Mouse (Mus musculus) testis, postnatal 10 days (tissue): Measurements from ENCODE around the gene Prelp.

Experiments used
- DNase-seq: peaks from one replicate; pipeline ENCODE4 v3.0.0; 2021; ENCODE audit warnings: low spot score

Prelp gene

DNA sequence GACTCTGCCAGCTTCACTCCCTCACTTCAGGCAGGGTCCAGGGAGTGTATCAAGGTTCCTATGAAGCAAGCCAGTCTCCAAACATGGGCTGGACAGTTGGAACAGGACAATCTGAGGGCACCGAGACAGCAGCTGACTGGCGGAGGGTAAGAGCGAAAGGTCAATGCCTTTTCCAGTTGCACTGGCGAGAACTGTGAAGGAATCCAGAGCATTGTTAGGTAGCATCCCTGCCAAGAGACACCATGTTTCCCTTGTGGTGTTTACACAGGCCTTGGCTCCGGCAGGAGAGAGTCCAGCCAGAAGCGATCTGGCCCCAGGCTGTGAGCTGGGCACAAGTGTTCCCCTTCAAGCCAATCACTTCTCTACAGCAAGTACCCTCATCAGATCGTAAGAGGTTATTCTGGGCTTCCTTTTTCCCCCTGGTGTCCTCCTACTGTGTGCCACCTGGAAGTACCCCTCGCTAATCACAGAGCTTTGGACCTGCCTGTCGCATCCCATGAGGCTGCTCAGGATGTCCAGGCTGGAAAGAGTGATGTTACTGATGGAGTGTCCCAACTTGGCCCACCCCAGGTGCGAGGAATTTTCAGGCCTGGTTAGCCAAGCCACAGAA, 13.2 kb upstream of the Prelp start:
- no peak for DNase-seq

DNA sequence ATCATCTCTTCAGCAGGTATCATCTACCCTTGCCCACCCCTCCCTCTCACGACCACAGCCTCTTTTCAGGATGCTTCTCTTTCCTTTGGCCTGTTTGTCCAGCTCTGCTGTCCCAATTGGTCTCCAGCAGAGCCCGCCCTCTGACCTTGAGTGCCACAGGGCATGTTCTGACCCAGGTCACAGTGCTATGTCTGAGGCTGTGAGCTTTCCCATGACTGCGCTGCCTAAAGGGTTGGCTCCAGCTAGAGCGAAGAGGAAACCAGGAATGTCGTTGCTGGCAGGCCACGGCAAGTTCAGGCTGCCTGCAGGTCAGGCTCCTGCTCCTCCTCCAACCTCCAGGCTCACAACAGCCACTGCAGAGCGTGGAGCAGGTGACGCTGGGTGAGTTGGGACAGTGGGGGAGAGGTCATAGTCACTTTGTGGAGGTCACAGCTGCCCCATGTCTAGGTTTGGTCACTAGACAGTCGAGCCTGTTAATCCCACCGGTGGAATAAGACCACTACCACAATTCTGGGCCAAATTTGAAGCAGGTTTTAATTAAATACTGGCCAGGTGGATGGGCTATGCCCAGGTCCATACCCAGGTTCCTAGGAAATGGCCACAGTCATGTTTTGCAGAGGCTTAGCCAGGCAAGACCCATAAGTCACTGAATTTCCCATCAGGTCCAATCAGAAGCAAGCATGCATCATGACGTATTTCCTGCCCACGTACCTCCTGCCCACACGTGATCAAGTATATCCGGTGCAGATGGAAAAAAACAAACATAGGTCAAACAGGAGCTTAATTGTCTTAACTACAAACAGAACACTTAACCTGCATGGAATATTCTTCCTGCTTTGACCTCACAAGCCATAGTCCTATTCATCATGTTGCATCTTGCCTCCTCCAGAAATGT, 12.3 kb upstream of the Prelp start:
- DNase-seq, result no peak

DNA sequence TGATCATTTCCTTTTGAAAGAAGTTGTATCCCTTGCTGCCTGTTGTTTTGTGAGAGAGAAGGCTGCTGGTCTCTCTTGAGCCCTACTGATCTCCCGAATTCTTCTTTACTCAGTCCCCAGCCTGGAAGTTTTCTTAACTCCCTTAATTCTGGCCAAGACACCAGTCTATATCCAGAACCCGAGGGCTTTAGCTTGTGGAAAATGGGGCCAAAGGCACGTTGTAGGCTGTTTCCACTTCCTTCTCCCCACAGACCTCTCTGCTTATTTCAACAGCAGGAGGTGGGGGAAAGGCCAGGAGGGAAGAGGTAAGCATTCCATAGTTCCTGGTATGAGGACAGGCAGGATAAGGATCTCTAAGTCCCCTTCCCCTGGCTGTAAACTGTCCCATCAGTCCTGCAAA, 8.8 kb upstream of the Prelp start:
- DNase-seq, result no peak

DNA sequence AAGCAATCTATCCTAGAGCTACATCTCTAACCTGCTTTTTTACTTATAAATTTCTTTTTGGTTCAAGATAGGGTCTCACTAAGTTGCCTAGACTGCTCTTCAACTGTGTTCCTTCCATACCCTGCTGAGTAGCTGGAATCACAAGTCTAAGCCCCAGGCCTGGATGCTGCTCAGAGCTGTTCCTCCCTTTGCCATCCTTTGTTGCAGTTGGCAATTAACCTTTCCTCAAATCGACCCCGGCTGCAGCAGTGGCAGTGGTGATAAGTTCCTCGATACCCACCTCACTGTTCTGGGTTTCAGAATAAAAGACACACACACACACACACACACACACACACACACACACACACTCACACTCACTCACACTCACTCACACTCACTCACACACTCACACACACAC, 4.0 kb upstream of the Prelp start:
- no peak for DNase-seq

DNA sequence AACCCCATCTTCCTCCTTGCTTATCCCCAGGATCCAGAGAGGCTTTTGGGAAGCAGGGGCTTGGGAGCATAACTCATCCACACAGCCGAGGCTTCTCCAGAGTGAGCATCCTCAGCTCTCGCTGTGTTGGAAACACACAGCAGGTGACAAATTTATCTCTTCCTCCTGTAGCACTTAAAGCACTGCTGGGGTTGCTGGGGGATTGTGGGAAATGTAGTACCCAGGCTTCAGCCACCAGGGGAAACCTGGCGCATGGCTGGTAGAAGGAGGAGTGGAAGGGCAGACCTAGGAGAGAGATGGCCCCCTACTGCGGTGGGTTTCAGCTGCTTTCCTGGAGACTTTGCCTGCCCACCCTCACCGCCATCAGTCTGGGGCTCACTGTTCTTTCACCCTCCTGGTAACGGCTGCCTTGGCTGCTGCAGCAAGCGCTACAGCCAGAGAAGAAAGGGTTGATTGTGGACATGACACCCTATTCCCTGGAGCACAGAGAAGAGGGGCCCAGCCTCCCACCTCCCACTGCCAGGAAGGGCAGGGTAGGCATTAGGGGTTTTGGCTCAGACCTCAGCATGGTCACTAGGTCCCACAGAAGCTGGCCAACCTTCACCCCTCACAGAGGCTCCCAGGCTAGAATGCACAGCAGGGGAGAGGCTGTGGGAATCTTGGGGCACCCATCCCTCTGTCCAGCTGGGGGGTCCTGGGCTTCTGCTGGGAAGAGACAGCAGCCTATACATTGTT, 3.1 kb upstream of the Prelp start:
- no peak for DNase-seq

DNA sequence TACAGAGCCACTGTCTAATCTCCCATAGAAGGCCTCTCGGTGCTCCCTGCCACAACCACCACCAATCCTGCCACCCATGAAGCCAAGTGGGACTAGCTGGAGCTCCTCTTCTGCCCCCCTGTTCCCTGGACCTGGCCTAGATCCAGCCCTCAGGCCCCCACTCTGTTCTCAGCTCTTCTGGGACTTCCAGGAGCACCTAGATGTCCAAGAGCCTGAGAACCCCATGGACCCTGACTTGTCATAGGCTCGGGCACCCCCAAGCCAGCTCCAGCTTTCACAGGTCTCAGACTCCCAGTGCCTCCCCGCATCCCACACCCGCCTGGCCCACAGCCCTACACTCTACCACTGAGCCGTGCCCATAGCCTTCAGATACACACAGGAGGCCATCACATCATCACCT, 1.9 kb upstream of the Prelp start:
- no peak for DNase-seq

DNA sequence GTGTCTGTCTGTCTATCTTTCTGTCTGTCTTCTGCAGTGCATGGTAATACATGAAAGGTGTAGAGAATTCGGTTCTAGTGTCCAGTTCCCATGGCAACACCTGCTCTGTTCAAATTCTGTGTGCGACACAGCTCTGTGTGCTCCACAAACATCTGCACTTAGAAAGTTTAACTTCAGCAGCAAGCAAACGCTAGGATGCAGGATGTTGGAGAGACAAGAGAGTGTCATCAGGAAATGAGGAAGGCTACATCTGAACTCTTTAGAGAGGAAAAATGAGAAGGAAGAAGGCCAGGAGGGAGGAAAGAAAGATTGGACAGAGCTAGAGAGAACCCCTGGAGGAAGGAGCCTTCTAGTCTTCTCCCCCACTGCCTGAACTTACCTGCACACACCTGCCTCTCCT, 338 bp downstream of the Prelp start:
- DNase-seq, result no peak

DNA sequence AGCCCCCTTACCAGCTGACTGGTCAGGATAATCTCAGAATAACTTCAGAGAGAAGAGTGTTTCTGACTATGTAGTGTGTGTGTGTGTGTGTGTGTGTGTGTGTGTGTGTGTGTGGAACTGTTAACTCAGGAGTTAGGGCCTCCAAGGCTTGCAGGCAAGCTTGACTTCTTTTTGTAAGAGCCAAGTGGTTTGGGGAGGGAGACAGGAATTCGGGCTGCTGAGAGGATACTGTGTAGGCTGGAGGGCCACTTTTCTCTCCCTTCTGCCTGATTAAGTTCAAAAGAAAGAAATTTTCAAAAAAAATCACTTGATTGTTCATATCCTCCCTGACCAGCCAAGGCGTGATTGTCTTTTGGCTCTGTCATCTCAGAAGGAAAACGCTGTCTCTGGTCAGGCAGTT, 813 bp downstream of the Prelp start:
- DNase-seq, result no peak

DNA sequence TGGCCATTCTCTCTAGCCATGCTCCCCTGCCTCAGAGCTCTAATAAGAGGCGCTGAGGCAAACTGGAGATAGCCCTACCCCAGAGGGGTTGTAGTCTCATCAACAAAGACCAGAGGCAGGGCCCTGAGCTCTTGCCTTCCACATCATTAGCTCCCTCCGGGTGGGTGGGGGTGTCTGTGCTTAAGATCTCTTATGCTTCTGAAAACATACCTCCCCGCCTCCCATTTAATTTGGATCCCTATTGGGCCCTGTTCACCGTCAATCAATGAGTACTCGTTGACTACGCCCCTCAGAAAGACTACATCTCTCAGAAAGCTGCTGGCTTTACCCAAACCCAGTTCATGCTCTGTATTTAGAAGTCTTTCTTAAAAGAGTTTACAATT, 3.1 kb downstream of the Prelp start:
- no peak for DNase-seq

DNA sequence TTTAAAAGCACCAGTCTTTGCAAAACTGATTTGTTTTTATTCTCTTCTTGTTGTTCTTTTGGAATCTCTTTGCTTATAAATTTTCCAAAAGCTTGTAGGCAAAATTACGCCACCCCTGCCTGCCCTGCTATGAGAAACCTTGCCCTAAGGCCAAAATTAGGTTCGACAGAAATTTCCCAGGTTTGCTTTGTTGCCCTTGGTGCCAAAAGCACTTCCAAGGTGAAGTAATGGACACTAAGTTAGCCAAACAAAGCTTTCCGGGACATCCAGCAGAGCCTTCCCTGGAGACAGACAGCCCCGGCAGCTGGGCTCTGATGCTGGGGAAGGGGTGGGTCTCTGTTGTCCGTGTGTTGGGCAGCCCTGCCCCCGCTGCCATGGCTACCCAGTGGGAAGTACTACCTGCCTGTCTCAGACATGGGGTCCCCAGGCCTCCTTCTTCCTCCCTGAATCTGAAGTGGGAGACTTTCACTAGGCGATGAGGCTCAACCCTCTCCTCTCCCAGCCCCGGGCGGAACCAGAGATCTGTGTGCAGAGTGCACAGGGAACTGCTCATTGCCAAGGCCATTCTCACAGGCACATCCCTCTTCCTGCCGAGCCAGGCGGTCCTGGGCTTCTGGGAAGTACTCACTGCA, 3.6 kb downstream of the Prelp start:
- DNase-seq, result peak; percentile 69

DNA sequence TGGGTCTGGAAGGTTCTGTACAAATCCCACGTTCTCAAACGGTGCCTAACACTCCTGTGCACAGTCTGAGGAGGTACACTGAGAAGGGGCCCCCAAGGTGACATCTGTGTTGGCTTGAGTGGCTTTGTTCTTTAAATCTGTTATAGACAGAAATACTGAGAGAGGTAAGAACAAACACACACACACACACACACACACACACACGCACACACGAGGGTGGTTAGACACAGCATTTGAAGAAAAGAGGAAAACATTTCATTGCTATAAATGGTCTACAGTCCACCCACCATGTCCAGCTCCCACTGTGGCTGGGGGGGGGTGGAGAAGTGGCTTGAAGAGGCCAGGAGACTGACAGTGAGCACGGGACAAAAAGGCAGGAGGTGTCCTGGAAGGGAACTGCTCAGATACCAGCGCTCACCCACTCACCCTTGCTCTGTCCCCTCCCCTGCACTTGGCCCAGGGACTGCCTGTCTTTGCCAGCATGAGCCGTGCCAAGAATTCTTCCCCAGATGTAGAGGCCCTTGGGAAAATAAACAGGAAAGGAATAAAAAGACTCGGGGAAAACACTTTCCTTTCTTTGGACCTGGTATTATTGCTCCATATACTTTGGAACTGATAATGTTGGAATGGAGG, 5.4 kb downstream of the Prelp start:
- peak; percentile 86 for DNase-seq

DNA sequence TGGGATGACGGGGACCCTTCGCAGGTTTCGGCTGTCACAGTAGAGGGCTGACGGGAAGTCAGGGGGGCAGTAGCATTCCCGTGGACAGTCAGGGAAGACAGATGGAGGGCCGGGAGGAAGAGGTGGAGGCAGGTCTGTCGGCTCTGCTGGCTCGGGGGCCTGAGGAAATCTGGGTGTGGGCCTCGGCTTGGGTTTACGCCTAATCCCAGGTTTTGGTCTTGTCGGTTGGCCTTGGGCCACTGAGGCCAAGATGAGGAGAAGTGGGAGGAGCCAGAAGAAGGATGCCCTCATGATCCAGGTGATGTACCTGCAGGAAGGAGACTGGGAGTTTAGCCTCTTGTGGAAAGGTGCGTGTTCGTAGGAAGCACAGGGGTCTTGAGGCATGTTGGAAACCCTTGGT, 6.1 kb downstream of the Prelp start:
- no peak for DNase-seq

DNA sequence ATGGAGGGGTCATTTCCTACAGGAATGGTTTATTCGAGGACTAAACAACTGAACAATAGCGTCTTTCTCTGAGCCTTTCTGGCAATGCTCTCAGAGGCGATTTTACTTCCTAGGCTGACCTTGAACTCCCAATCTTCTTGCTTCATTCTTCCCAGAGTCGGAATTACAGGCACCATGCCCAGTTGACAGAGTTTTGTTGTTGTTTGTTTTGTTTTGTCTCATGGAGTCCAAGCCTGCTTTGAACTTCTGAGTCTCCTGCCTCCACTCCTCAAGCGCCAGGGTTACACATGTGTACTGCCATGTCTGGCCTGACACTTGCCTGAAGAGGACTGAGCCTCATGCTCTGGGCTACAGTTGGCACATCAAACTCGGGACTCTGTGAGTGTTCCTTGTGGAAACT, 8.2 kb downstream of the Prelp start:
- DNase-seq, result no peak

DNA sequence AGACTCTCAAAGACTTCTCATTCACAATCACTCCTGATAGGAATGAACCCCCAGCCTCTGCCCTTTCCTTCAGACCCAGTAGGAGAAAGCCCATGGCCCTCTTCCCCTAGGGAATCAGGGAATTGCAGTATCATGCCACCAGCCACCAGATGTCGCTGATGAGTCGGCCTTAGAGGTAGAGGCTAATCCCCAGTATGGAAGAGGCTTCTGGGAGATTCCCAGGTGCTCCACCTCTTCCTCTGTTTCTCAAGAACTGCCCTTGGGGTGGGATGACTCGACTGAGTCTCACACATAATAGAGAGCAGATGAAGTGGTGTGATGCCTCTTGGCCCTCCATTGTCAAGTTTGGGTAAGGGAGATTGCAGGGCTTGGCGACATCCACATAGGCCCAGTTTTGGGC, 9.8 kb downstream of the Prelp start:
- DNase-seq, result peak; percentile 88

DNA sequence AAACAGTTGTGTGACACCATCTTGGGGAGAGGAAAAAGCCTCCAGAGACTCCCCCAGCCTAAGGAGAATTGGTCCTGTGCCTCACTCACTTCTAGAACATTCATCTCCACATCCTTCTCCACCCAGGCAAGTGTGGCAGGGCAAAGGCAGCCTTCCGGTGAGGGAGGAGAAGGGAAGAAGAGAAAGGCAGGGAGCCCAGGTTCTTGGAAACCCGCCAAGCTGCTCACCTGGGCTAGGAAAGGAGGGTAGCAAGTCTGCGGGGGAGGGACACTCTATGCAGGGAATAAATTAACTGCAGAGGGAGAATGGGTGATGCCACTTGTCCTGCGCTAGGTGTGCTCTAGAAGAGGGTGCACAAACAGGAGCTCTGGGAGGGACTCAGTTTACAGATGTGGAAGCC, 10.2 kb downstream of the Prelp start:
- peak; percentile 59 for DNase-seq

DNA sequence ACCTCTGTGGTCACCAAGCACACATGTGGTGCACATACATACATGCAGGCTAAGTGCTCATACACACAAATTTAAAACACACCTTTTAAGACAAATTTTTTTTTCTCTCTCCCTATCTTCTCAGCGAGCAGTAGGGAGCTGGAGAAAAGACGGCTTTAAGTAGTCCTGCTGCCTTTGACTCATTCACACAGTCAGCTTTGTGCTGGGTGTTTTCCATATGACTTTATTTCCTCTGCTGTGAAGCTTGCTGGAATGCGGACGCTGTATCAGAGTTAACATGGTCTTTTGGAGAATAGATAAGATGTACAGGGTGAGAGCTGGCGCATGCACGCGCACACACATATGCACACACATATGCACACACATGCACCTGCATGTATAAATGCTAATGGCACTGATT, 11.1 kb downstream of the Prelp start:
- no peak for DNase-seq

DNA sequence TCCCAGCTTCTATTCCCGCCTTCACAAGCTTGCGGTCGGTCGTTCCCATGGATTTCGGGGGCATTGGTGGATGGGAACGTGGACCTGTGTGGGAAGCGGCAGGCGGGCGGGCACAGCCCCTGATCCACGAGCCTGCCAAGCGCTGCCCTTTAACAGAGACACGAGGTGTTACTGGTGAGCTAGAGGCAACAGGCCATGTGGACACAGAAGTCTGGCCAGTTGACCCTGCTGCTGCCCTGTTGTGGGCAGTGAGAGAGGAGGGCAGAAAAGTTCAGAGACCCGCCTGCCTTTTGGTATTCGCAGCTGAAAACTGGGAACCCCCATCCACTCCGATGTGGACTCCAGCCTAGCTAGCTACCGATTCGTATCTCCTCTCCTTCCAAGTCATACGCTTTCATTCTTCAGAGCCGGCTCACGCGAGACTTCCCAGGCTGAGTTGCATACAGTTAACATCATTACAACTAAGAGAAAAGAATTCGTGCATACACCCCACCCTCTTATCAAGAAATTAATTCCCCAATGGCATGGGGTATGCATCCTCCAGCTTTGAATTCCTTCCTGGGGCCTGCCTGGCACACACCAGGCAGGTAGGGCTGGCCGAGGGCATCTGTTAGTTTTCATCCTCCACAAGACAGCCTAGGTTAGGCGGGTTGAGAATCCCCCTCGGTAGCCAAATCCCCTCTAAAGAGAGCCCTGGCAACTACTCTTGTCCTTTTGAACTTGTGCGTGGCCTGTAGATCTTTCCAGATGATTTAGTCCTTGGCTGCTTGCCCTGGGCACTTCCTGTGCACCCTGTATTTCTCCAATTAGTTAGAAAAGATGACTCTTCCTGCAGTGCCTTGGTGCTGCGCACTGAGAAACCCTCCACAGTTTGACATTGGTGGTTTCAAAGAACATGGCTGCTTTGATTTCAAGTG, 12.3 kb downstream of the Prelp start:
- DNase-seq, result no peak

DNA sequence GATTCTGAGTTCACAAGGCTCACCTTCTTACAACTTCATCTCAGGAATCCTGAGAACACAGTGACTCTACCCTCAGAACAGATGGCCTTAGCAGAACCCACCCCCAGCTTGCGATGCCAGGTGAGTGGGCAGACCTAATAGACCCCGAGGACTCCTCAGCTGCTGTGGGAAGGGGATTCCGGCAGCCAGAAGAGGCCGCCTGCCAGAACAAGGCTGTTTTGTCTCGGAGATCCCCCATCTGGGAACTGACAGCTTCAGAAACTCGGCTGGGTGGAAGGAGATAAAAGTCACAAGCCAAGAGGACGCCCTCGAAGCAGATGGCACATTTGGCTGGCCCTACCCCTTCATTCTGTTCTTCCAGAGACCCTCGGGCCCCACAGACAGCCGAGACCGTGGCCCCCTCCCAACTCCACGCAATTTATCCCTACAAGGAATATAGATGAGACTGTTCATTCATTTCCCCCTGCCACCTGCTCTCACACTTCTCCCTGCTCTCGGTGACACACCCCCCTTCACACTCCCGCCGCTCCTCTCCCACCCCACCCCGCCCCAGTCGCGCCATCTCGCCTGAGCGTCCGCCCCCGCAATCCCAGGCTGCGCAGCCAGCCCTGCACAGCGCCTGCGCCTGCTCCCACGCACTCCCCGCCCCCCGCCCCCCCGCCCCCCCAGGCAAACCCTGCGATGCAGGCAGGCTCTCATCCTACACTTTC, 13.1 kb downstream of the Prelp start, which contains the start of gene Optc:
Gene Optc, minus strand, starts transcription at position 51 of the 710 bp plus-strand sequence.
- DNase-seq, result peak; percentile 78

DNA sequence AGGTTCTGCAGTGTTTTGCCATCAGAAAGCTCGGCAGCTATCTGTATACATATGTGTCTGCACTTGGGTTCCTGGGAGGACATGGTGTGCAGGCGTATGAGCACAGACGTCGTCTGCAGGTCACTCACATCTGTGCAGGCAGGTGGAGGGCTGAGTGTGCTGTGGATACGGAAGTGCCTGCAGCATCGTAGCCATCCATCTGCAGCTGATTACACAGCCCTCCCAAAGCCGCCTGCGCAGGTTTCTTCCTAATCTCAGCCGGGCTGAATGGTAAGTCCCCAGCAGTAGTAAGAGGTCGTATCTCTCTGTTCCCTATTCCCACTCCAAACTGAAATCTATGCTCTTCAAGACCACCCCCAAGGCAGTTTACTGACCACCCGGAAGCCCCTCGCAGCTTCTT, 14.8 kb downstream of the Prelp start:
- no peak for DNase-seq

DNA sequence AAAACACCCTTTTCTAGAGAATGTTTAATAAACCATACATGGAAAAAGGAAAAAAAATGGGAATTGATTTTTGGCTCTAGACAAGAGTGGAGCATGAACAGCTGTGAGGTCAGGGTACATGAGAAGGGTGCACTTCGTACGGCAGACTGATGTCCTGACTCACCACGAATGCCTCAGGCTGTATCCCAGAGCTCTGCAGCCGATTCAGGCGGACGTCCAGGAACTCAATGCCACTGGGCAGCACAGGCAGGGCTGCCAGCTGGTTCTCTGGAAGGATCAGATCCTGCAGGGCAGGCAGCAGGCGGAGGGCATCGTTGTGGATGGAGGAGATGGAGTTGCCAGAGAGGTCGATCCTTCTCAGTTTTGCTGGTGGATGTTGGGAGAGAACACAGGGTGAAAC, 20.4 kb downstream of the Prelp start:
- peak; percentile 58 for DNase-seq
